Mouse (Mus musculus) left cerebral cortex, postnatal 25 days (tissue): ENCODE measurements at regions not wholly inside any gene's neighbourhood (a gene's known extent, or its start where the extent isn't known, plus 50 kb on each side); places are given as distances from the start of the nearest gene placed in this dataset.
"Not testable (repeated sequence)": the region's sequence is repeated elsewhere in the genome, so short reads cannot be mapped to it uniquely, and the experiment has no call there.

Source experiments
- DNase-seq, 2 experiments: peaks; one replicate each; pipeline ENCODE4 v3.0.0; 2022; ENCODE audit warnings: low spot score in 2 of 2, mixed read lengths in 1 of 2
- intact Hi-C: fragments of 180-260 bp; cut with DNase I; formaldehyde crosslinking; loops from one replicate; pipeline ENCODE4 v1.15.1; 2025

- no peak for DNase-seq
- intact Hi-C loops = no loop called here
Measured at GRCm38 (mm10) chr2:48315306-48315705, 498.6 kb upstream of the Acvr2a start.

GRCm38 (mm10) chr2:48316180-48316889 is 497.6 kb upstream of the Acvr2a start:
- intact Hi-C loops = no loop called here
- no peak for DNase-seq

GRCm38 (mm10) chr2:48317821-48318220 is 496.1 kb upstream of the Acvr2a start:
- intact Hi-C loops = no loop called here
- DNase-seq = no peak

- DNase-seq = no peak
- intact Hi-C loops = no loop called here
Measured at GRCm38 (mm10) chr2:48318384-48319030, 495.4 kb upstream of the Acvr2a start.

- intact Hi-C loops = no loop called here
- DNase-seq = no peak
Measured at GRCm38 (mm10) chr2:48321471-48321870, 492.4 kb upstream of the Acvr2a start.

GRCm38 (mm10) chr2:48322278-48322677 is 491.6 kb upstream of the Acvr2a start:
- DNase-seq = no peak
- intact Hi-C loops = no loop called here

GRCm38 (mm10) chr2:48328204-48328603 is 485.7 kb upstream of the Acvr2a start:
- intact Hi-C loops = no loop called here
- DNase-seq = no peak

GRCm38 (mm10) chr2:48332783-48333182 is 481.1 kb upstream of the Acvr2a start:
- no peak for DNase-seq
- intact Hi-C loops = no loop called here

- intact Hi-C loops = no loop called here
- DNase-seq = no peak
Measured at GRCm38 (mm10) chr2:48348021-48348420, 465.9 kb upstream of the Acvr2a start.

- DNase-seq = no peak
- intact Hi-C loops = no loop called here
Measured at GRCm38 (mm10) chr2:48349794-48350193, 464.1 kb upstream of the Acvr2a start.

- DNase-seq = no peak
- intact Hi-C loops = no loop called here
Measured at GRCm38 (mm10) chr2:48350206-48350605, 463.7 kb upstream of the Acvr2a start.

- DNase-seq, intact Hi-C loops: not testable (repeated sequence)
Measured at GRCm38 (mm10) chr2:48371572-48371971, 442.3 kb upstream of the Acvr2a start.

- intact Hi-C loops = no loop called here
- no peak for DNase-seq
Measured at GRCm38 (mm10) chr2:48373086-48373485, 440.8 kb upstream of the Acvr2a start.

- intact Hi-C loops = no loop called here
- no peak for DNase-seq
Measured at GRCm38 (mm10) chr2:48374302-48374701, 439.6 kb upstream of the Acvr2a start.

GRCm38 (mm10) chr2:48378160-48378559 is 435.7 kb upstream of the Acvr2a start:
- no peak for DNase-seq
- intact Hi-C loops = no loop called here

- intact Hi-C loops = no loop called here
Measured at GRCm38 (mm10) chr2:48378749-48379148, 435.2 kb upstream of the Acvr2a start.

GRCm38 (mm10) chr2:48380140-48380539 is 433.8 kb upstream of the Acvr2a start:
- intact Hi-C loops = no loop called here

More at GRCm38 (mm10) chr2:48378749-48379148, 435.2 kb upstream of the Acvr2a start:
- DNase-seq = no peak

GRCm38 (mm10) chr2:48380786-48381185 is 433.1 kb upstream of the Acvr2a start:
- DNase-seq = no peak
- intact Hi-C loops = no loop called here

More at GRCm38 (mm10) chr2:48380140-48380539, 433.8 kb upstream of the Acvr2a start:
- DNase-seq = no peak

GRCm38 (mm10) chr2:48381481-48382075 is 432.3 kb upstream of the Acvr2a start:
- DNase-seq = peak in 1 of 2 experiments; percentile 9
- intact Hi-C loops = no loop called here

GRCm38 (mm10) chr2:48398504-48398903 is 415.4 kb upstream of the Acvr2a start:
- no peak for DNase-seq
- intact Hi-C loops = no loop called here

- no peak for DNase-seq
- intact Hi-C loops = no loop called here
Measured at GRCm38 (mm10) chr2:48399191-48399590, 414.7 kb upstream of the Acvr2a start.
